Mouse (Mus musculus): Measurements from ENCODE around the gene Sntb2. TPM values are rescaled to one million over a fixed set of nuclear protein-coding genes. Genes with fewer than 3 reads are reported as not detected.

The Sntb2 gene
- total and polyA plus RNA-seq, 3 experiments: 0.86 to 2.3 (median 1.3) TPM

DNA sequence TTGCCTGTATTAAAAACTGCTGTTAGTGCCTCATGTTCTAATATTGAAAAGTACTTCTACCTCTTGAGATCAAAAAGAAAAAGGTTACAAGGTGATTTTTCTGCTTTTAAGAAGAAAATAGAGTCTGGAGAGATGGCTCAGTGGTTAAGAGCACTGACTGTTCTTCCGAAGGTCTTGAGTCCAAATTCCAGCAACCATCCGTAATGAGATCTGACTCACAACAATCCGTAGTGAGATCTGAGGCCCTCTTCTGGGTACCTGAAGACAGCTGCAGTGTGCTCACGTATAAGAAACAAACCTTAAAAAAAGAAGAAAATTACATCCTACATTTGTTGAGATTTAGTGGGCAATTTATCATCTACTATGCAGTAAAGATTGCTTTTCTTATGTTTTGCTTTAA is 40.9 kb downstream of the Sntb2 start:
- Histone ChIP-seq H3K36me3 (replicated peaks in 1 of 2; ENCODE audit: control insufficient read depth in 1 of 2, insufficient read depth in 1 of 2, low read length in 1 of 2) (no peaks in the 10 kb centered on the region), H3K27ac (ENCODE audit: insufficient read depth, low read depth) (no peak overlapping the region), H3K4me2 (ENCODE audit: insufficient read depth, low read depth, poor library complexity, severe bottlenecking) (no peak overlapping the region), H3K4me1 (ENCODE audit: control insufficient read depth in 1 of 2, insufficient read depth in 2 of 2) (peaks cover 0 to 13% of the 10 kb centered on the region in 2 experiments; a peak in 2 of 4 replicates), H3K9ac (ENCODE audit: insufficient read depth, low read depth) (no peak overlapping the region), H3K27me3 (replicated peaks) (no peaks in the 10 kb centered on the region), H3K79me2 (replicated peaks; ENCODE audit: control insufficient read depth, extremely low read depth, insufficient read depth, poor library complexity, severe bottlenecking) (no peaks in the 10 kb centered on the region), H3K4me3 (replicated peaks in 1 of 3; ENCODE audit: low read depth in 2 of 3, low read length in 2 of 3, poor library complexity in 1 of 3) (no peak overlapping the region), H3K9me3 (replicated peaks; ENCODE audit: low read length) (no peaks in the 10 kb centered on the region)
- TF ChIP-seq MXI1 (IDR thresholded peaks at IDR 0.05; ENCODE audit: low read depth, low read length): no peak
- TF ChIP-seq RAD21 (IDR thresholded peaks at IDR 0.05; ENCODE audit: low read depth, low read length): no peak
- no peak for TF ChIP-seq ETS1 (conservative IDR thresholded peaks at IDR 0.05; ENCODE audit: low read depth, low read length)
- no peak for TF ChIP-seq ZMIZ1 (IDR thresholded peaks at IDR 0.05; ENCODE audit: low read depth, low read length)
- TF ChIP-seq HCFC1 (IDR thresholded peaks at IDR 0.05; ENCODE audit: low read depth, low read length): no peak
- no peak for TF ChIP-seq CHD2 (IDR thresholded peaks at IDR 0.05; ENCODE audit: low read length)
- TF ChIP-seq MYC (IDR thresholded peaks at IDR 0.05; ENCODE audit: low read depth, low read length): no peak
- TF ChIP-seq CHD1 (IDR thresholded peaks at IDR 0.05; ENCODE audit: low read depth, low read length): no peak
- no peak for TF ChIP-seq TBP (conservative IDR thresholded peaks at IDR 0.05; ENCODE audit: low read depth, low read length)
- no peak for TF ChIP-seq ELF1 (IDR thresholded peaks at IDR 0.05; ENCODE audit: low read depth, low read length)
- no peak for TF ChIP-seq MAFK (IDR thresholded peaks at IDR 0.05; ENCODE audit: insufficient replicate concordance, low read length)
- in situ Hi-C loops (cut with MboI; ENCODE audit: low pct_ligation_motif_present, low pct_unique_long_range_greater_than_20kb, low sequenced_read_pairs) (no loop called here), dilution Hi-C loops (cut with MboI; ENCODE audit: extremely low pct_ligation_motif_present, extremely low pct_unique_long_range_greater_than_20kb, low sequenced_read_pairs) (no loop called here)
- DNase-seq (ENCODE audit: extremely low read depth): no peak

DNA sequence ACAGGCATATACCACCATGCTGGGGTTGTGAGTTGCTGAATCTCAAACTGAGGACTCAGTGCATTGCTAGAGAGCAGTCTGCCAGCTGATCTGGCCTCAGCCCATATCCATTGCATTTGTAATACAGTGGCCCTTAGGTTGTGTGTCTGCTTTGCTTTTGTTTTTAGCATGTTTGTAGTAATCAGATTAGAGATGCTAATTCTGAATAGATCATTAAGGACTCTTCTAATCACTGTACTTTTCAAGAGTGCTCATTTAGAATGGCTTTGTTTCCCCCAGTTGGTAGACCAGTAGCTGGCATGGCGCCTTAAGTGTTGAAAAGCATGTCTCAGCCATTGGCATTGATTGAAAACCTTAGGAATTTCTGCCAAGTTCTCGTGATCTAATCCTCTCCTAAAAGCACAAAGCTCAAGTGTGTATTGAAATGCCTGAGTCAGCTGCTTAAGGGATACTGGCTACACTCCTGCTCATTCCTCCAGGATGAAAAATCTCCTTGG is 43.3 kb downstream of the Sntb2 start:
- Histone ChIP-seq H3K27ac (ENCODE audit: insufficient read depth, low read depth) (no peak overlapping the region), H3K4me1 (ENCODE audit: control insufficient read depth in 1 of 2, insufficient read depth in 2 of 2) (no peaks in the 10 kb centered on the region; a peak in 1 of 4 replicates), H3K27me3 (replicated peaks) (no peaks in the 10 kb centered on the region), H3K4me2 (ENCODE audit: insufficient read depth, low read depth, poor library complexity, severe bottlenecking) (no peak overlapping the region), H3K4me3 (replicated peaks in 1 of 3; ENCODE audit: low read depth in 2 of 3, low read length in 2 of 3, poor library complexity in 1 of 3) (no peak overlapping the region), H3K79me2 (replicated peaks; ENCODE audit: control insufficient read depth, extremely low read depth, insufficient read depth, poor library complexity, severe bottlenecking) (no peaks in the 10 kb centered on the region), H3K9me3 (replicated peaks; ENCODE audit: low read length) (no peaks in the 10 kb centered on the region), H3K9ac (ENCODE audit: insufficient read depth, low read depth) (no peak overlapping the region), H3K36me3 (replicated peaks in 1 of 2; ENCODE audit: control insufficient read depth in 1 of 2, insufficient read depth in 1 of 2, low read length in 1 of 2) (no peaks in the 10 kb centered on the region)
- DNase-seq (ENCODE audit: extremely low read depth): no peak
- in situ Hi-C loops (cut with MboI; ENCODE audit: low pct_ligation_motif_present, low pct_unique_long_range_greater_than_20kb, low sequenced_read_pairs) (no loop called here), dilution Hi-C loops (cut with MboI; ENCODE audit: extremely low pct_ligation_motif_present, extremely low pct_unique_long_range_greater_than_20kb, low sequenced_read_pairs) (no loop called here)
- TF ChIP-seq ZMIZ1 (IDR thresholded peaks at IDR 0.05; ENCODE audit: low read depth, low read length) (no peak), UBTF (IDR thresholded peaks at IDR 0.05; ENCODE audit: low read depth, low read length) (no peak), MAZ (IDR thresholded peaks at IDR 0.05; ENCODE audit: low read depth, low read length) (no peak), POLR2AphosphoS2 (IDR thresholded peaks at IDR 0.05; ENCODE audit: low read depth, low read length) (no peak), CHD2 (IDR thresholded peaks at IDR 0.05; ENCODE audit: low read length) (no peak), USF2 (conservative IDR thresholded peaks at IDR 0.05; ENCODE audit: low read depth, low read length) (no peak), TBP (conservative IDR thresholded peaks at IDR 0.05; ENCODE audit: low read depth, low read length) (no peak), KAT2A (IDR thresholded peaks at IDR 0.05; ENCODE audit: insufficient replicate concordance, low read length) (no peak), RAD21 (IDR thresholded peaks at IDR 0.05; ENCODE audit: low read depth, low read length) (no peak), EP300 (IDR thresholded peaks at IDR 0.05; ENCODE audit: low read length) (no peak), ELF1 (IDR thresholded peaks at IDR 0.05; ENCODE audit: low read depth, low read length) (no peak), MYC (IDR thresholded peaks at IDR 0.05; ENCODE audit: low read depth, low read length) (no peak), NRF1 (IDR thresholded peaks at IDR 0.05; ENCODE audit: low read depth, low read length) (no peak), PAX5 (IDR thresholded peaks at IDR 0.05; ENCODE audit: low read length) (no peak), E2F4 (IDR thresholded peaks at IDR 0.05; ENCODE audit: insufficient replicate concordance, low read depth, low read length) (no peak), MAFK (IDR thresholded peaks at IDR 0.05; ENCODE audit: insufficient replicate concordance, low read length) (no peak), IRF4 (IDR thresholded peaks at IDR 0.05; ENCODE audit: low read depth, low read length) (no peak), SMC3 (IDR thresholded peaks at IDR 0.05; ENCODE audit: low read depth, low read length) (no peak)

Data from CH12.LX (cell line).